Mouse (Mus musculus) brain, embryonic 14.5 days (tissue): ENCODE measurements at regions not wholly inside any gene's neighbourhood (a gene's known extent, or its start where the extent isn't known, plus 50 kb on each side); places are given as distances from the start of the nearest gene placed in this dataset.

Experiments
- CTCF ChIP-seq: fragments of 200-500 bp; IDR thresholded peaks from 2 replicates; pipeline ENCODE4 v1.5.1; 2012; ENCODE audit warnings: inconsistent platforms, mild to moderate bottlenecking, moderate library complexity, borderline replicate concordance; ENCODE audit not compliant: insufficient read depth, insufficient read length; ENCODE audit errors: extremely low read depth
- POLR2A ChIP-seq: fragments of 200-500 bp; IDR thresholded peaks from 2 replicates; pipeline ENCODE4 v1.6.1; 2012; ENCODE audit warnings: mild to moderate bottlenecking, inconsistent platforms, borderline replicate concordance; ENCODE audit not compliant: poor library complexity, insufficient read depth, insufficient read length, severe bottlenecking; ENCODE audit errors: extremely low read depth

DNA sequence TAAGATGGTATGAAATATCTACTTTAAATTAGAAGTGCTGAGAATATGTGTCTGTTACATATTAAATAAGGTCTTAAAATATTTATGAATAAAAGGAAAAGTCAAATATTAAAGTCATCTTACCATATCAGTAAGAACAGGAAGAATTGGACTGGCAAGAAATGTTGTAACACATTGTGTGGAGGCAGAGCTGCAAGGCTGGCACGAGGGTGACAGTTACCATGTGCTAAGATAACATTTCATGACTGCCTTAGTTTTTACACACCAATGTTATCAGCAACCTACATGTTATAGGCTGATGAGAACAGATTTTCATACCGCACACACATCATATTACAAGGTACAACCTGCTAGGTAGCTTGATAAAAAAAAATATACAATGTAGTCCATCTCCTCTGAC lies 746.2 kb upstream of the Intu start:
- TF ChIP-seq CTCF (no peak), POLR2A (no peak)
